Mouse (Mus musculus): ENCODE data around the gene 4930502E18Rik.
"Not testable (repeated sequence)": the region's sequence is repeated elsewhere in the genome, so short reads cannot be mapped to it uniquely, and the experiment has no call there.

The 4930502E18Rik gene

DNA sequence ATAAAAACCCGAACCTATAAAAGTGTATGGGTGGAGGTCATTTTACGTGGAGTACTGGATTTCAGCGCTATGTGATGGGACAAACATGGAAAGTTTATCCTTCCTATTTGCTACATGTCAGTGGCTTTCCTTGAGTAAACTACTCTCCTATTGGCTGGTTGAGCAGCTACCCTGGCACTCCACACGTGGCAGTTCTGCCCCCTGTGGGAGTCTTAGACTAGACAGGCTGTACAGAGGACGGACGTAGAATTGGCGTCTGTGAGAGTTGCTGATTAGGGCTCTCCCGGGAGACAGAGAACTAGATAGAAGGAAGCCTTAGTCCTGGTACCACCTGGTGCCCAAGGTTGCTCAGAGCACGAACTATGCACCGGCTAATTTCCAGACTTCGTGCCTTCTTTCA lies at the start of gene 4930502E18Rik:
Gene 4930502E18Rik (plus strand): TSS at position 231 of the 400 bp plus-strand sequence.
- no peak for DNase-seq (ENCODE audit: low read depth in 1 of 2, low spot score in 2 of 2)

GRCm38 (mm10) chrX:53676943-53677342 lies 47.7 kb upstream of the 4930502E18Rik start:
- peak in 1 of 2 experiments; percentile 13 for DNase-seq (ENCODE audit: low read depth in 1 of 2, low spot score in 2 of 2)

DNA sequence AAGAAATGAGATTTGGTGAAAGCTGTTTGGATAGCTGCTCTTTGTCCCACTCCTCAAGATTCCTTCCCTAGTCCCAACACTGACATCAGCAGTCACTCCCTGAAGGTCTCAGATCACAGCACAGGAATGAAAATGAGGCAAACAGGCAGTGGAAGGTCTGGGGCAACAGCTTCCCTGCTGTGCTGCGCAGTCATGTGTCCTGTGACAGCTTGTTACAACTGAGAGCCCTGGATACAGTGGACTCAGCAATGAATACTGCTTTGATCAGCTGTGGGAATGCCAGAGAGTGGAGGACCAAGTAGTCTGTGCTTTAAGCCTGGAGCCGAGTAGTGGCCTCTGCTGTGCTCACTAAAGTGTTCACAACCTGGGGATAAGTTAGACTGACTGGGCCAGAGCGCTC lies 42.0 kb upstream of the 4930502E18Rik start:
- DNase-seq (ENCODE audit: low read depth in 1 of 2, low spot score in 2 of 2): not testable (repeated sequence)

- not testable (repeated sequence) for DNase-seq (ENCODE audit: low read depth in 1 of 2, low spot score in 2 of 2)
Measured at GRCm38 (mm10) chrX:53684676-53685075, 40.0 kb upstream of the 4930502E18Rik start.

DNA sequence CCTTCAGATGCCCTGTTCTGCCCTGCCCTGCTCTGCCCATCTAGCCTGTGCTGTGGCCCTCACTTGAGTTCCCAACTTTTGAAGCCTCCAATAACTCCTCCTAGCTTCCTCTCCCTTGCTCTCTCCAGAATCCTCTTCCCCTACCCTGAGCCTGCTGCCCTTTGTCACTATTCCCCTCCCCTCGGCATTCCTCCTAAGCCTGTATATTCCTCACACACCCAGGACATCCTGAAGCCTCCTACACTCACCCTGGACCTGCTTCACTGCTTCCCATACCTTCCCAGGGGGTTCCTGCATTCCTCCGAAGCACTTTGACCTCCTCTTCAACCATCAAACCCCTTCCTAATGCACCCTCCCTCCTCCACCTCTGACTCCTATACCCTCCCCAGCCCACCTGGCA lies 32.6 kb upstream of the 4930502E18Rik start:
- DNase-seq (ENCODE audit: low read depth in 1 of 2, low spot score in 2 of 2): no peak

GRCm38 (mm10) chrX:53693141-53693540 lies 31.5 kb upstream of the 4930502E18Rik start:
- no peak for DNase-seq (ENCODE audit: low read depth in 1 of 2, low spot score in 2 of 2)

- no peak for DNase-seq (ENCODE audit: low read depth in 1 of 2, low spot score in 2 of 2)
Measured at GRCm38 (mm10) chrX:53694008-53694777, 30.4 kb upstream of the 4930502E18Rik start.

GRCm38 (mm10) chrX:53699225-53699624 lies 25.4 kb upstream of the 4930502E18Rik start:
- no peak for DNase-seq (ENCODE audit: low read depth in 1 of 2, low spot score in 2 of 2)

- no peak for DNase-seq (ENCODE audit: low read depth in 1 of 2, low spot score in 2 of 2)
Measured at GRCm38 (mm10) chrX:53702673-53703072, 22.0 kb upstream of the 4930502E18Rik start.

DNA sequence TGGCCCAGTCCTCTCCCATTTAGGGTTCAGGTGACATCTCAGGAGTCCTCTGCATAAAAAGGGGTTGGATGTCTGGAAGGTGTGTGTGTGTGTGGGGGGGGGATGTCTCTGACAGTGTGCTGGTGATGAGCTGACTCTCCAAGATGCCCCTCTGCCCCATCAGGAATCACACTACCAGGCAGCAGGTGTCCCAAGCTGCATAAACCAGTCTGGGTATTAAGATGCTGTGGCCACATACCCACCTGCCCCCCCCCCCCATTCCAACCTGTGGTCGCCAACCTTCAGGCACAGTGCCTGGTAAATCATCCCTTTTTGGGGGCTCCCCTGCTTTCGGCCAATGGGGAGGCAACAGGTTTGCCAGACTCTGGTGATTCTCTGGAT lies 8.7 kb upstream of the 4930502E18Rik start:
- DNase-seq (ENCODE audit: low read depth in 1 of 2, low spot score in 2 of 2): no peak

- no peak for DNase-seq (ENCODE audit: low read depth in 1 of 2, low spot score in 2 of 2)
Measured at GRCm38 (mm10) chrX:53716323-53717182, 8.1 kb upstream of the 4930502E18Rik start.

- no peak for DNase-seq (ENCODE audit: low read depth in 1 of 2, low spot score in 2 of 2)
Measured at GRCm38 (mm10) chrX:53728967-53729366, 4.3 kb downstream of the 4930502E18Rik start.

DNA sequence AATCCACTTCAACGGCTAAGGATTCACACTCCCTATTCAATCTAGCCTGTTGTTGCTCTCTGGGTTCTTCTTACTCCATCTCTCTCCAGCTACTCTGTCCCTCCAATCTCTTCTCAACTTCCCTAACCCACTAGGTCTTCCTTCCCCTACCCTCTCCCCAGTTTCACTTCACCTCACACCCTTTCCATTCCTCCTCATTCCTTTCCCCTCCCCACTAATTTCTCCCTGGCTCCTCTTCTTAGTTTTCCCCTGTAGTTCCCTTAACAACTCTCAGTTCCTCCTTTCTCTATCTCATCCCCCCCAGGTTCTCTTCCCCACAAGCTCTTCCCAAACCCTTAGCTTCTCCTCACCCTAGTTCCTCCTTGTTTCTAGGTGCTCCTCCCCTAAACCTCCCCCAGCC lies 28.2 kb downstream of the 4930502E18Rik start:
- DNase-seq (ENCODE audit: low read depth in 1 of 2, low spot score in 2 of 2): no peak

- no peak for DNase-seq (ENCODE audit: low read depth in 1 of 2, low spot score in 2 of 2)
Measured at GRCm38 (mm10) chrX:53757736-53758135, 33.1 kb downstream of the 4930502E18Rik start, which contains the start of gene 1700013H16Rik. Gene 1700013H16Rik, minus strand, starts transcription at chrX:53757831.

DNA sequence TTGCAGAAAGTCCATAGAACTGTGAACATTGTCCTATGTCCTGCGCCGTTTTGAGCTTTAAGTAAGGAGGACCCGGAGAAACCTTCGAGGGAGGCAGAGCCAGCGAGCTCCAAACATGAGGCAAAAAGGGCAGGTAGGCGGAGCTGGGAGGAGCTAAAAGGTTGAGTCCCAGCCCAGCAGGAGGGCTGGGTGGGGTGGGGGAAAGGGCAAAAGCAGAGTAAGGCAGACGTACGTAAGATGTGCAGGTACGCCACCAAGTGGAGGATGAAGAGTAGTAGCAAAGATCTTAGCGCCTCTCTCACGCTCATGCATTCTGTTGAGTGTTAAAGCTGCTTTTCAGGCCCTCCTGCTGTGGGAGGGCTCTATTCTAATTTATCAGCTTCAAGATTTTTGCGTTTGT lies 51.6 kb downstream of the 4930502E18Rik start, which contains the start of gene Zfp36l3:
Gene Zfp36l3 (minus strand): TSS at position 119 of the 400 bp plus-strand sequence.
- DNase-seq (ENCODE audit: low read depth in 1 of 2, low spot score in 2 of 2): no peak

All from monocyte, adult 2 months (primary cell).